Mouse (Mus musculus) cerebellum, adult 2 months (tissue): ENCODE data around the gene Igf2r. TPM values are rescaled to one million over a fixed set of nuclear protein-coding genes. Genes with fewer than 3 reads are reported as not detected.

Experiments used
- DNase-seq, 2 experiments: peaks; one replicate each; pipeline ENCODE4 v3.0.0; 2021
- H3K27ac ChIP-seq: fragments of 200-500 bp; 2 replicates; pipeline ENCODE4 v1.5.1; 2012; ENCODE audit warnings: low read length, control low read depth, inconsistent platforms; ENCODE audit not compliant: insufficient read depth
- H3K27me3 ChIP-seq: fragments of 200-500 bp; 2 replicates; pipeline ENCODE4 v1.6.1; 2012; ENCODE audit warnings: inconsistent platforms, mild to moderate bottlenecking, low read length, moderate library complexity; ENCODE audit not compliant: control insufficient read depth, insufficient read depth
- H3K4me1 ChIP-seq: fragments of 200-500 bp; 2 replicates; pipeline ENCODE4 v1.6.1; 2011; ENCODE audit warnings: low read length; ENCODE audit not compliant: control insufficient read depth, insufficient read depth
- H3K4me3 ChIP-seq: fragments of 200-500 bp; replicated peaks from 2 replicates; pipeline ENCODE3; 2011; ENCODE audit warnings: mild to moderate bottlenecking, low read depth, low read length, control low read depth; ENCODE audit not compliant: insufficient read depth
- CTCF ChIP-seq: fragments of 200-500 bp; IDR thresholded peaks from 2 replicates; pipeline ENCODE4 v1.5.1; 2011; ENCODE audit warnings: low read depth, mild to moderate bottlenecking, control low read depth, low read length, moderate library complexity, borderline replicate concordance; ENCODE audit not compliant: insufficient read depth
- POLR2A ChIP-seq: fragments of 200-500 bp; IDR thresholded peaks from 2 replicates; pipeline ENCODE4 v1.6.1; 2011; ENCODE audit warnings: low read length, control low read depth, borderline replicate concordance; ENCODE audit not compliant: insufficient read depth
- WGBS: fragments of 180-500 bp; shearing (Covaris S2); methylation state at CpG from one replicate; pipeline ENCODE4 v1.1.7; 2018; 5-methylcytosine and 5-hydroxymethylcytosine counted together
- polyA plus RNA-seq: library from polyadenylated mRNA; depleted of rRNA; stranded (reverse); fragments of >200 nt; gene quantifications from 2 replicates; pipeline ENCODE4 v1.2.3, GENCODE M21; 2012

The Igf2r gene
- polyA plus RNA-seq, 1 experiment: 18.1 TPM

GRCm38 (mm10) chr17:12758701-12759455 lies 10.6 kb downstream of the Igf2r start:
- TF ChIP-seq CTCF: no peak
- no peak for TF ChIP-seq POLR2A
- peak overlapping the region; percentile 76 for H3K27ac ChIP-seq
- 54% methylated on average over 12 of the region's 12 CpGs for WGBS
- H3K4me3 ChIP-seq: no peak overlapping the region
- no peaks in the 10 kb centered on the region; the same call in 1 of the 2 replicates for H3K27me3 ChIP-seq
- DNase-seq: peak; percentile 50 to 70
- peaks cover 57% of the 10 kb centered on the region for H3K4me1 ChIP-seq

GRCm38 (mm10) chr17:12757990-12758389 lies 11.5 kb downstream of the Igf2r start:
- peaks cover 53% of the 10 kb centered on the region for H3K4me1 ChIP-seq
- H3K27me3 ChIP-seq: no peaks in the 10 kb centered on the region; the same call in 1 of the 2 replicates
- peak overlapping the region; percentile 79; the same call in 1 of the 2 replicates for H3K27ac ChIP-seq
- WGBS: 8% methylated on average over 5 of the region's 5 CpGs
- no peak for TF ChIP-seq POLR2A
- TF ChIP-seq CTCF: no peak
- no peak overlapping the region for H3K4me3 ChIP-seq
- DNase-seq: peak; percentile 92 to 97

- TF ChIP-seq CTCF (no peak), POLR2A (no peak)
Measured at GRCm38 (mm10) chr17:12757161-12757560, 12.3 kb downstream of the Igf2r start.

GRCm38 (mm10) chr17:12755951-12756350 lies 13.5 kb downstream of the Igf2r start:
- no peak overlapping the region for H3K4me3 ChIP-seq
- H3K27me3 ChIP-seq: no peaks in the 10 kb centered on the region; the same call in 1 of the 2 replicates
- 57% methylated on average over 4 of the region's 4 CpGs for WGBS
- H3K27ac ChIP-seq: no peak overlapping the region; the same call in 1 of the 2 replicates
- TF ChIP-seq POLR2A: no peak
- no peak for TF ChIP-seq CTCF
- H3K4me1 ChIP-seq: peaks cover 57% of the 10 kb centered on the region
- DNase-seq: no peak

More at GRCm38 (mm10) chr17:12757161-12757560, 12.3 kb downstream of the Igf2r start:
- H3K27ac ChIP-seq: peak overlapping the region; percentile 84
- peaks cover 58% of the 10 kb centered on the region for H3K4me1 ChIP-seq
- H3K27me3 ChIP-seq: no peaks in the 10 kb centered on the region; the same call in 1 of the 2 replicates
- DNase-seq: peak; percentile 57 to 71
- WGBS: 31% methylated on average over 6 of the region's 6 CpGs
- no peak overlapping the region for H3K4me3 ChIP-seq

- Histone ChIP-seq H3K4me3 (no peak overlapping the region), H3K27ac (0 out of 2 replicates have a peak overlapping the region, but pooled peaks have one; percentile 27), H3K27me3 (no peaks in the 10 kb centered on the region; the same call in 1 of the 2 replicates), H3K4me1 (peaks cover 57% of the 10 kb centered on the region)
- WGBS: 84% methylated on average over 4 of the region's 4 CpGs
- TF ChIP-seq POLR2A (no peak), CTCF (no peak)
- DNase-seq: no peak
Measured at GRCm38 (mm10) chr17:12755146-12755545, 14.3 kb downstream of the Igf2r start.

- 0 out of 2 replicates have a peak overlapping the region, but pooled peaks have one; percentile 27 for H3K27ac ChIP-seq
- no peak overlapping the region for H3K4me3 ChIP-seq
- no peaks in the 10 kb centered on the region; the same call in 1 of the 2 replicates for H3K27me3 ChIP-seq
- TF ChIP-seq CTCF (no peak), POLR2A (no peak)
- H3K4me1 ChIP-seq: peaks cover 54% of the 10 kb centered on the region
- 27% methylated on average over 3 of the region's 3 CpGs for whole genome bisulfite sequencing
- DNase-seq: no peak
Measured at GRCm38 (mm10) chr17:12754243-12755007, 15.0 kb downstream of the Igf2r start.

GRCm38 (mm10) chr17:12753050-12753449 lies 16.4 kb downstream of the Igf2r start:
- WGBS: 76% methylated on average over 4 of the region's 4 CpGs
- Histone ChIP-seq H3K4me1 (peaks cover 48% of the 10 kb centered on the region), H3K4me3 (no peak overlapping the region), H3K27ac (no peak overlapping the region), H3K27me3 (no peaks in the 10 kb centered on the region; the same call in 1 of the 2 replicates)
- no peak for TF ChIP-seq CTCF
- TF ChIP-seq POLR2A: no peak
- no peak for DNase-seq
